Mouse (Mus musculus) heart, embryonic 11.5 days (tissue): ENCODE data around the gene Dock7. TPM values are rescaled to one million over a fixed set of nuclear protein-coding genes. Genes with fewer than 3 reads are reported as not detected.
A peak's percentile ranks its signal among the peaks of the same experiment; 100 is the strongest.

Source experiments
- ATAC-seq: fragments of 200-750 bp; cut with Nextera tagmentation; replicated peaks from 2 replicates; pipeline ENCODE4 v1.8.0; 2017; ENCODE audit warnings: moderate library complexity; ENCODE audit not compliant: insufficient number of reproducible peaks, low FRiP score, low TSS enrichment
- H3K27ac ChIP-seq: fragments of 300-500 bp; sonication (generic); 2 replicates; pipeline ENCODE4 v1.5.1; 2014; ENCODE audit warnings: mild to moderate bottlenecking, low read depth, low read length
- H3K27me3 ChIP-seq: fragments of 300-500 bp; sonication (generic); 2 replicates; pipeline ENCODE4 v1.6.1; 2014; ENCODE audit warnings: mild to moderate bottlenecking, low read length, mixed read lengths; ENCODE audit not compliant: control insufficient read depth, insufficient read depth
- H3K36me3 ChIP-seq: fragments of 300-500 bp; sonication (generic); 2 replicates; pipeline ENCODE4 v1.6.1; 2014; ENCODE audit warnings: mild to moderate bottlenecking, low read length, moderate library complexity, mixed read lengths; ENCODE audit not compliant: control insufficient read depth, insufficient read depth
- H3K4me1 ChIP-seq: fragments of 300-500 bp; sonication (generic); 2 replicates; pipeline ENCODE4 v1.6.1; 2014; ENCODE audit warnings: low read length; ENCODE audit not compliant: control insufficient read depth, insufficient read depth
- H3K4me2 ChIP-seq: fragments of 300-500 bp; sonication (generic); 2 replicates; pipeline ENCODE4 v1.6.1; 2014; ENCODE audit warnings: mild to moderate bottlenecking, moderate library complexity
- H3K4me3 ChIP-seq: fragments of 300-500 bp; sonication (generic); 2 replicates; pipeline ENCODE4 v1.5.1; 2014; ENCODE audit warnings: low read depth, low read length
- H3K9ac ChIP-seq: fragments of 300-500 bp; sonication (generic); 2 replicates; pipeline ENCODE4 v1.6.1; 2014; ENCODE audit warnings: mild to moderate bottlenecking, low read depth, low read length, moderate library complexity
- H3K9me3 ChIP-seq: fragments of 300-500 bp; sonication (generic); replicated peaks from 2 replicates; pipeline ENCODE4 v1.6.1; 2016; ENCODE audit warnings: low read length; ENCODE audit not compliant: control insufficient read depth
- WGBS: fragments of 180-500 bp; shearing (Covaris S2); extraction: QIAGEN DNeasy Blood & Tissue Kit; methylation state at CpG from one replicate; pipeline ENCODE4 v1.1.7; 2014; ENCODE audit not compliant: insufficient replicate concordance; 5-methylcytosine and 5-hydroxymethylcytosine counted together
- polyA plus RNA-seq: library from polyadenylated mRNA; unstranded; fragments of >200 nt; fragmentation: Nextera tagmentation; extraction: Ambion mirVana; gene quantifications from 2 replicates; pipeline ENCODE4 v1.2.1, GENCODE M21; 2014

Dock7 gene
- polyA plus RNA-seq, 1 experiment from 2014 or later, result 41.6 TPM

GRCm38 (mm10) chr4:99111670-99112069 is 9.0 kb downstream of the Dock7 start:
- ATAC-seq, result peak; percentile 26; the same call in 1 of the 2 replicates
- no peak overlapping the region for H3K27ac ChIP-seq
- no peaks in the 10 kb centered on the region for H3K27me3 ChIP-seq
- H3K4me1 ChIP-seq, result peaks cover 33% of the 10 kb centered on the region
- no peak overlapping the region for H3K4me3 ChIP-seq
- no peaks in the 10 kb centered on the region for H3K36me3 ChIP-seq
- H3K9ac ChIP-seq, result no peak overlapping the region
- WGBS, result 47% methylated on average over 3 of the region's 3 CpGs
- H3K4me2 ChIP-seq, result no peak overlapping the region
- H3K9me3 ChIP-seq, result no peaks in the 10 kb centered on the region

- no peak for ATAC-seq
- H3K4me3 ChIP-seq, result no peak overlapping the region
These were observed 11.9 kb downstream of the Dock7 start for GRCm38 (mm10) chr4:99108817-99109216.

GRCm38 (mm10) chr4:99102846-99103245 is 17.9 kb downstream of the Dock7 start:
- Histone ChIP-seq H3K4me1 (peaks cover 4% of the 10 kb centered on the region), H3K27me3 (no peaks in the 10 kb centered on the region), H3K27ac (no peak overlapping the region), H3K4me3 (no peak overlapping the region), H3K9me3 (no peaks in the 10 kb centered on the region), H3K36me3 (no peaks in the 10 kb centered on the region), H3K4me2 (no peak overlapping the region), H3K9ac (no peak overlapping the region)
- WGBS, result 87% methylated on average over 3 of the region's 3 CpGs
- no peak for ATAC-seq

More at GRCm38 (mm10) chr4:99108817-99109216, 11.9 kb downstream of the Dock7 start:
- no peak overlapping the region for H3K4me2 ChIP-seq
- H3K4me1 ChIP-seq, result peaks cover 23% of the 10 kb centered on the region
- H3K9me3 ChIP-seq, result no peaks in the 10 kb centered on the region
- H3K27ac ChIP-seq, result no peak overlapping the region
- H3K36me3 ChIP-seq, result no peaks in the 10 kb centered on the region
- H3K9ac ChIP-seq, result no peak overlapping the region
- H3K27me3 ChIP-seq, result no peaks in the 10 kb centered on the region
- WGBS, result 86% methylated on average over 4 of the region's 4 CpGs

GRCm38 (mm10) chr4:99100724-99101123 is 20.0 kb downstream of the Dock7 start:
- Histone ChIP-seq H3K27me3 (no peaks in the 10 kb centered on the region), H3K4me2 (no peak overlapping the region), H3K4me1 (no peaks in the 10 kb centered on the region; the same call in 1 of the 2 replicates), H3K27ac (no peak overlapping the region), H3K9me3 (no peaks in the 10 kb centered on the region), H3K36me3 (no peaks in the 10 kb centered on the region), H3K4me3 (no peak overlapping the region), H3K9ac (no peak overlapping the region)
- WGBS, result 71% methylated on average over 7 of the region's 7 CpGs
- ATAC-seq, result no peak

- Histone ChIP-seq H3K27ac (no peak overlapping the region), H3K4me2 (no peak overlapping the region), H3K4me1 (peaks cover 2% of the 10 kb centered on the region; the same call in 1 of the 2 replicates), H3K27me3 (no peaks in the 10 kb centered on the region), H3K9ac (no peak overlapping the region), H3K36me3 (peaks cover 4% of the 10 kb centered on the region; the same call in 1 of the 2 replicates), H3K4me3 (no peak overlapping the region), H3K9me3 (no peaks in the 10 kb centered on the region)
- no peak for ATAC-seq
- WGBS, result 80% methylated on average over 3 of the region's 3 CpGs
These were observed 28.9 kb downstream of the Dock7 start for GRCm38 (mm10) chr4:99091777-99092176.

- H3K9ac ChIP-seq, result no peak overlapping the region
- no peaks in the 10 kb centered on the region for H3K9me3 ChIP-seq
- H3K4me2 ChIP-seq, result no peak overlapping the region
- H3K27me3 ChIP-seq, result no peaks in the 10 kb centered on the region
- ATAC-seq, result no peak
- peaks cover 2% of the 10 kb centered on the region; the same call in 1 of the 2 replicates for H3K4me1 ChIP-seq
- H3K4me3 ChIP-seq, result no peak overlapping the region
- H3K36me3 ChIP-seq, result peaks cover 4% of the 10 kb centered on the region; the same call in 1 of the 2 replicates
- H3K27ac ChIP-seq, result no peak overlapping the region
- WGBS, result 50% methylated on average over 3 of the region's 3 CpGs
These were observed 29.5 kb downstream of the Dock7 start for GRCm38 (mm10) chr4:99091151-99091701.

GRCm38 (mm10) chr4:99087760-99088485 is 32.8 kb downstream of the Dock7 start:
- WGBS, result 83% methylated on average over 17 of the region's 17 CpGs
- no peaks in the 10 kb centered on the region; the same call in 1 of the 2 replicates for H3K4me1 ChIP-seq
- no peaks in the 10 kb centered on the region for H3K9me3 ChIP-seq
- no peak overlapping the region for H3K9ac ChIP-seq
- peaks cover 4% of the 10 kb centered on the region; the same call in 1 of the 2 replicates for H3K36me3 ChIP-seq
- H3K27me3 ChIP-seq, result no peaks in the 10 kb centered on the region
- no peak for ATAC-seq
- H3K4me2 ChIP-seq, result no peak overlapping the region
- no peak overlapping the region for H3K4me3 ChIP-seq
- no peak overlapping the region for H3K27ac ChIP-seq

GRCm38 (mm10) chr4:99083862-99084261 is 36.9 kb downstream of the Dock7 start:
- Histone ChIP-seq H3K4me1 (no peaks in the 10 kb centered on the region), H3K9ac (no peak overlapping the region), H3K36me3 (peaks cover 2% of the 10 kb centered on the region; the same call in 1 of the 2 replicates), H3K27me3 (no peaks in the 10 kb centered on the region), H3K27ac (no peak overlapping the region), H3K4me3 (no peak overlapping the region), H3K9me3 (no peaks in the 10 kb centered on the region), H3K4me2 (no peak overlapping the region)
- WGBS, result 80% methylated on average over 3 of the region's 3 CpGs
- ATAC-seq, result no peak
